Mouse (Mus musculus): ENCODE measurements around the gene Lta. TPM values are rescaled to one million over a fixed set of nuclear protein-coding genes. Genes with fewer than 3 reads are reported as not detected.

Gene Lta
- polyA plus RNA-seq, 1 experiment from 2014 or later, result not detected

- peaks cover 38% of the 10 kb centered on the region for H3K4me1 ChIP-seq (ENCODE audit: insufficient read depth)
- TF ChIP-seq CTCF (IDR thresholded peaks at IDR 0.05; ENCODE audit: low read depth) (no peak), EP300 (IDR thresholded peaks at IDR 0.05; ENCODE audit: low read depth) (no peak)
- peaks cover 24% of the 10 kb centered on the region for H3K36me3 ChIP-seq (replicated peaks; ENCODE audit: insufficient read depth, low read length)
- H3K4me3 ChIP-seq (ENCODE audit: low read depth, low read length), result peak overlapping the region; percentile 90
- no peak for ATAC-seq
- no peaks in the 10 kb centered on the region for H3K27me3 ChIP-seq (ENCODE audit: insufficient read depth, low read length)
- peak overlapping the region; percentile 89 for H3K4me2 ChIP-seq (ENCODE audit: low read depth, low read length)
- WGBS (ENCODE audit: insufficient replicate concordance), result 32% methylated on average over 12 of the region's 12 CpGs
- no peaks in the 10 kb centered on the region for H3K9me3 ChIP-seq (ENCODE audit: low read length)
- DNase-seq, result no peak
- H3K9ac ChIP-seq (replicated peaks), result peak overlapping the region; percentile 97
- H3K27ac ChIP-seq (ENCODE audit: low read depth), result peak overlapping the region; percentile 100
Measured at GRCm38 (mm10) chr17:35240384-35241304, 35.5 kb upstream of the Lta start.

GRCm38 (mm10) chr17:35239700-35240099 is 34.5 kb upstream of the Lta start:
- no peak overlapping the region for H3K4me3 ChIP-seq (ENCODE audit: low read depth, low read length)
- H3K9ac ChIP-seq (replicated peaks), result no peak overlapping the region
- no peak overlapping the region; the same call in 1 of the 2 replicates for H3K27ac ChIP-seq (ENCODE audit: low read depth)
- no peak for TF ChIP-seq CTCF (IDR thresholded peaks at IDR 0.05; ENCODE audit: low read depth)
- no peak for TF ChIP-seq EP300 (IDR thresholded peaks at IDR 0.05; ENCODE audit: low read depth)
- H3K27me3 ChIP-seq (ENCODE audit: insufficient read depth, low read length), result no peaks in the 10 kb centered on the region
- H3K4me1 ChIP-seq (ENCODE audit: insufficient read depth), result peaks cover 37% of the 10 kb centered on the region
- DNase-seq (no peak), ATAC-seq (no peak)
- no peak overlapping the region for H3K4me2 ChIP-seq (ENCODE audit: low read depth, low read length)
- peaks cover 14% of the 10 kb centered on the region for H3K36me3 ChIP-seq (replicated peaks; ENCODE audit: insufficient read depth, low read length)
- 71% methylated on average over 5 of the region's 5 CpGs for WGBS (ENCODE audit: insufficient replicate concordance)
- no peaks in the 10 kb centered on the region for H3K9me3 ChIP-seq (ENCODE audit: low read length)

- Histone ChIP-seq H3K4me3 (ENCODE audit: low read depth, low read length) (no peak overlapping the region), H3K9me3 (ENCODE audit: low read length) (no peaks in the 10 kb centered on the region), H3K9ac (replicated peaks) (no peak overlapping the region), H3K4me2 (ENCODE audit: low read depth, low read length) (no peak overlapping the region), H3K4me1 (ENCODE audit: insufficient read depth) (peaks cover 33% of the 10 kb centered on the region), H3K36me3 (replicated peaks; ENCODE audit: insufficient read depth, low read length) (peaks cover 3% of the 10 kb centered on the region; the same call in 1 of the 2 replicates), H3K27ac (ENCODE audit: low read depth) (no peak overlapping the region), H3K27me3 (ENCODE audit: insufficient read depth, low read length) (no peaks in the 10 kb centered on the region)
- DNase-seq, result no peak
- no peak for TF ChIP-seq CTCF (IDR thresholded peaks at IDR 0.05; ENCODE audit: low read depth)
- no peak for TF ChIP-seq EP300 (IDR thresholded peaks at IDR 0.05; ENCODE audit: low read depth)
- 84% methylated on average over 12 of the region's 12 CpGs for WGBS (ENCODE audit: insufficient replicate concordance)
- no peak for ATAC-seq
Measured at GRCm38 (mm10) chr17:35237504-35237903, 32.4 kb upstream of the Lta start.

- Histone ChIP-seq H3K4me3 (ENCODE audit: low read depth, low read length) (no peak overlapping the region), H3K9me3 (ENCODE audit: low read length) (no peaks in the 10 kb centered on the region), H3K4me1 (ENCODE audit: insufficient read depth) (peaks cover 37% of the 10 kb centered on the region), H3K27me3 (ENCODE audit: insufficient read depth, low read length) (no peaks in the 10 kb centered on the region), H3K27ac (ENCODE audit: low read depth) (no peak overlapping the region), H3K9ac (replicated peaks) (no peak overlapping the region), H3K36me3 (replicated peaks; ENCODE audit: insufficient read depth, low read length) (peaks cover 3% of the 10 kb centered on the region; the same call in 1 of the 2 replicates), H3K4me2 (ENCODE audit: low read depth, low read length) (no peak overlapping the region)
- WGBS (ENCODE audit: insufficient replicate concordance), result 77% methylated on average over 9 of the region's 9 CpGs
- no peak for DNase-seq
- ATAC-seq, result no peak
- TF ChIP-seq CTCF (IDR thresholded peaks at IDR 0.05; ENCODE audit: low read depth) (no peak), EP300 (IDR thresholded peaks at IDR 0.05; ENCODE audit: low read depth) (no peak)
Measured at GRCm38 (mm10) chr17:35236996-35237395, 31.8 kb upstream of the Lta start.

DNA sequence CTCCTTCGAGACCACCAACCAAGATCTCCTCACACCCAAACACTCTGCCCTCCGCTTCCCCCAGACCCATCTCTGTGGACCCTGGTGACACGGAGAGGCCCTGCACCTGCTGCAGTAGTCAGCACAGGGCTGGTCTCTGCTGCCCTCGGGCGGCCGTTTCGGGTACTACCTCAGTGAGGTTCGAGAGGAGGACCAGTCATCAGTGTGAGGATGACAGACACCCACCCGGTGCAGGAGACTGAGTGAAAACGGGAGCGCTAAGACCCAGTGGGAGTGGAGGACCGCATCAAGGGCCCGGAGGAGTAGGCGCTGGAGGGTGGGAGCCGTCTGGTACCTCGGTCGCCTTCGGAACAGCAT is 31.2 kb upstream of the Lta start:
- Histone ChIP-seq H3K27me3 (ENCODE audit: insufficient read depth, low read length) (no peaks in the 10 kb centered on the region), H3K4me3 (ENCODE audit: low read depth, low read length) (peak overlapping the region; percentile 74), H3K27ac (ENCODE audit: low read depth) (peak overlapping the region; percentile 91), H3K9me3 (ENCODE audit: low read length) (no peaks in the 10 kb centered on the region), H3K36me3 (replicated peaks; ENCODE audit: insufficient read depth, low read length) (peaks cover 3% of the 10 kb centered on the region; the same call in 1 of the 2 replicates), H3K4me2 (ENCODE audit: low read depth, low read length) (peak overlapping the region; percentile 73), H3K4me1 (ENCODE audit: insufficient read depth) (peaks cover 41% of the 10 kb centered on the region), H3K9ac (replicated peaks) (peak overlapping the region; percentile 87)
- TF ChIP-seq EP300 (IDR thresholded peaks at IDR 0.05; ENCODE audit: low read depth) (no peak), CTCF (IDR thresholded peaks at IDR 0.05; ENCODE audit: low read depth) (peak; percentile 100)
- DNase-seq (peak; percentile 98), ATAC-seq (peak; percentile 69)
- 2% methylated on average over 18 of the region's 18 CpGs for WGBS (ENCODE audit: insufficient replicate concordance)

DNA sequence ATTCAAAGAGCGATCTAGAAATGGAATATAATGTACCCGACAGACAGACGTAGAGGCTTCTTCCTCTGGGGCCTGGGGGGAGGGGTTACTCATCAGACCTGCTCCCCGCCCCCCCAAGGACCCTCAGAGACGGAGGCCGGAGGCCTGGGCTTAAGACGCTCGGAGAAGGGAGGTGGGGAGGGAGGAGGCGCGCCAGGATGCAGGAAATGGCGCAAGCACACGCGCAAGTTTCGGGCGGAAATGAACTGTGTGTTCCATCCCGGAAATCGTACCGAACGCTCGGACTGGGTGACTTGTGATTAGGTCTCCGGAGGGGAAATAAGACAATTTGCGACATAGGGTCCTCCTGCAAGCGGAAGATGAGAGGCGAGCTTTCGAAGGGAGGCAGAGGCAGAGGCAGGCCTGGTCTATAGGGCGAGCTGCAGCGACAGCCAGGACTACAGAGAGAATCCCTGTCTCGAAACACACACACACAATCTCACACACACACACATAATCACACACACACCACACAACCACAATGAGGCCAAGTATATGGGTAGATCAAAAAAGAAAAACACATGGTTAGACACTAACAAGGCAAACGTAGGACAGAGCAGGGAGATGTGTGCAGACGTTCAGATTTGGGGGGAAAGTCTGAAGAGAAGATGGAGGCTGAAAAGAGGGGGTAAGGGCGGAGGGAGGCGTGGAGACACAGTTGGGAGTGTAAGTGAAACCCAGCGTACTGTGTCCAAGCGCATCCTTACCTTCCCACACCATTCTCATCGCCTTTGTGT is 30.7 kb upstream of the Lta start, which contains the start of gene Nfkbil1:
Gene Nfkbil1, minus strand, starts transcription at position 179 of the 776 bp plus-strand sequence.
- 0% methylated on average over 35 of the region's 35 CpGs for WGBS (ENCODE audit: insufficient replicate concordance)
- H3K4me3 ChIP-seq (ENCODE audit: low read depth, low read length), result peak within 1 kb of the TSS; percentile 74
- ATAC-seq (peak; percentile 80), DNase-seq (peak; percentile 90)
- peak within 1 kb of the TSS; percentile 73 for H3K4me2 ChIP-seq (ENCODE audit: low read depth, low read length)
- H3K27ac ChIP-seq (ENCODE audit: low read depth), result peak within 1 kb of the TSS; percentile 91
- peak within 1 kb of the TSS; percentile 87 for H3K9ac ChIP-seq (replicated peaks)
- TF ChIP-seq EP300 (IDR thresholded peaks at IDR 0.05; ENCODE audit: low read depth), result peak; percentile 51; the same call in 1 of the 2 replicates
- TF ChIP-seq CTCF (IDR thresholded peaks at IDR 0.05; ENCODE audit: low read depth), result no peak
- peaks cover 8% of the 10 kb centered on the region; the same call in 1 of the 2 replicates for H3K36me3 ChIP-seq (replicated peaks; ENCODE audit: insufficient read depth, low read length)
- H3K4me1 ChIP-seq (ENCODE audit: insufficient read depth), result peaks cover 41% of the 10 kb centered on the region
- no peaks in the 10 kb centered on the region for H3K9me3 ChIP-seq (ENCODE audit: low read length)
- no peaks in the 10 kb centered on the region for H3K27me3 ChIP-seq (ENCODE audit: insufficient read depth, low read length)
